ENCODE assay signal across 8 mouse cellular contexts in genomic region chr17:35064378-35064877, GRCm38 (mm10). TPM values are rescaled to one million over a fixed set of nuclear protein-coding genes. Genes with fewer than 3 reads are reported as not detected.
A peak's percentile ranks its signal among the peaks of the same experiment; 100 is the strongest.
DNase-seq lines count a peak whose midpoint lies in the region; ATAC-seq and TF ChIP-seq lines count a peak whose summit lies in the region.

No protein-coding gene starts in this region.

- no peak for ATAC-seq in heart, postnatal 0 days (ENCODE audit: insufficient read depth, low read depth)
- no peak for ATAC-seq in embryonic facial prominence, embryonic 13.5 days (ENCODE audit: insufficient number of reproducible peaks, insufficient read depth, low FRiP score, low TSS enrichment, low read depth)
- ATAC-seq in limb, embryonic 15.5 days (ENCODE audit: insufficient number of reproducible peaks, low FRiP score, low TSS enrichment, low read depth), result no peak

- H3K4me2 ChIP-seq in heart, postnatal 0 days (ENCODE audit: low read depth, low read length), result peak overlapping the region; percentile 53
- peak overlapping the region; percentile 66 for H3K4me2 ChIP-seq in embryonic facial prominence, embryonic 13.5 days
- peak overlapping the region; percentile 42 for H3K4me2 ChIP-seq in limb, embryonic 15.5 days

- H3K36me3 ChIP-seq in heart, postnatal 0 days (replicated peaks; ENCODE audit: control insufficient read depth, insufficient read depth, low read length), result peaks cover 22% of the 10 kb centered on the region
- H3K36me3 ChIP-seq in embryonic facial prominence, embryonic 13.5 days, result peaks cover 32% of the 10 kb centered on the region
- H3K36me3 ChIP-seq in limb, embryonic 15.5 days, result peaks cover 22% of the 10 kb centered on the region

- H3K9me3 ChIP-seq in heart, postnatal 0 days (replicated peaks; ENCODE audit: control insufficient read depth, low read length), result no peaks in the 10 kb centered on the region
- H3K9me3 ChIP-seq in embryonic facial prominence, embryonic 13.5 days, result no peaks in the 10 kb centered on the region
- H3K9me3 ChIP-seq in limb, embryonic 15.5 days, result no peaks in the 10 kb centered on the region

- peaks cover 44% of the 10 kb centered on the region for H3K27me3 ChIP-seq in heart, postnatal 0 days (ENCODE audit: control insufficient read depth, insufficient read depth, low read length)
- peaks cover 56% of the 10 kb centered on the region for H3K27me3 ChIP-seq in embryonic facial prominence, embryonic 13.5 days
- H3K27me3 ChIP-seq in limb, embryonic 15.5 days, result peaks cover 51% of the 10 kb centered on the region

- no peak for TF ChIP-seq EP300 in heart, postnatal 0 days (IDR thresholded peaks at IDR 0.05; ENCODE audit: low read depth)

- WGBS in heart, postnatal 0 days, result 37% methylated on average over 10 of the region's 10 CpGs
- 27% methylated on average over 10 of the region's 10 CpGs for WGBS in embryonic facial prominence, embryonic 13.5 days
- WGBS in limb, embryonic 15.5 days, result 28% methylated on average over 10 of the region's 10 CpGs

- H3K9ac ChIP-seq in heart, postnatal 0 days (replicated peaks; ENCODE audit: low read depth, low read length), result no peak overlapping the region
- peak overlapping the region; percentile 58; the same call in 1 of the 2 replicates for H3K9ac ChIP-seq in embryonic facial prominence, embryonic 13.5 days
- H3K9ac ChIP-seq in limb, embryonic 15.5 days, result no peak overlapping the region

- peak overlapping the region; percentile 28 for H3K4me3 ChIP-seq in heart, postnatal 0 days (ENCODE audit: low read depth, low read length)
- H3K4me3 ChIP-seq in brown adipose tissue, adult 24 weeks (ENCODE audit: insufficient read depth, low read depth, low read length), result 0 out of 2 replicates have a peak overlapping the region, but pooled peaks have one; percentile 42
- peak overlapping the region; percentile 41 for H3K4me3 ChIP-seq in embryonic facial prominence, embryonic 13.5 days
- peak overlapping the region; percentile 31; the same call in 1 of the 2 replicates for H3K4me3 ChIP-seq in limb, embryonic 15.5 days

- intact Hi-C loops in heart, postnatal 14 days (cut with DNase I), result no loop called here

- no peak for DNase-seq in heart, postnatal 0 days (ENCODE audit: low spot score)
- no peak for DNase-seq in heart, postnatal 14 days
- no peak for DNase-seq in spleen, postnatal 36 days (ENCODE audit: low spot score in 2 of 2)
- DNase-seq in right cerebral cortex, postnatal 36 days (ENCODE audit: low spot score in 2 of 2), result no peak
- no peak for DNase-seq in adrenal gland, adult 18-20 months (ENCODE audit: low spot score in 2 of 2)

- H3K27ac ChIP-seq in heart, postnatal 0 days (ENCODE audit: low read depth), result no peak overlapping the region
- H3K27ac ChIP-seq in brown adipose tissue, adult 24 weeks (replicated peaks; ENCODE audit: low read depth, low read length), result no peak overlapping the region
- H3K27ac ChIP-seq in embryonic facial prominence, embryonic 13.5 days, result peak overlapping the region; percentile 45; the same call in 1 of the 2 replicates
- peak overlapping the region; percentile 61 for H3K27ac ChIP-seq in limb, embryonic 15.5 days

- no peak for TF ChIP-seq CTCF in heart, postnatal 0 days (IDR thresholded peaks at IDR 0.05; ENCODE audit: low read depth)

- peaks cover 14% of the 10 kb centered on the region for H3K4me1 ChIP-seq in heart, postnatal 0 days (ENCODE audit: control insufficient read depth, insufficient read depth)
- H3K4me1 ChIP-seq in brown adipose tissue, adult 24 weeks (ENCODE audit: control insufficient read depth, insufficient read depth, insufficient read length, low read length), result no peaks in the 10 kb centered on the region
- peaks cover 34% of the 10 kb centered on the region for H3K4me1 ChIP-seq in embryonic facial prominence, embryonic 13.5 days
- H3K4me1 ChIP-seq in limb, embryonic 15.5 days, result peaks cover 35% of the 10 kb centered on the region

RNA-seq across cellular contexts. Expression of gene Ly6g6c, which starts 0.8 kb away (rescaled TPM):
- total RNA-seq in heart, postnatal 0 days (2014; rRNA removed; ENCODE audit: low replicate concordance), result not detected in 2 replicates
- polyA plus RNA-seq in heart, postnatal 0 days (2015; fragmentation: Nextera tagmentation; extraction: Ambion mirVana), result not detected in 2 replicates
- total RNA-seq in heart, postnatal 14 days (2021), result not detected
- not detected in 2 replicates for polyA plus RNA-seq in brown adipose tissue, adult 24 weeks (2012; ENCODE audit: insufficient read depth, insufficient read length, missing spikeins)
- polyA plus RNA-seq in embryonic facial prominence, embryonic 13.5 days (2015; fragmentation: Nextera tagmentation; extraction: Ambion mirVana), result 0.87 and 1.0 TPM in 2 replicates
- 181 and 203 TPM in 2 replicates for polyA plus RNA-seq in limb, embryonic 15.5 days (2015; fragmentation: Nextera tagmentation; extraction: Ambion mirVana)
- not detected for total RNA-seq in adrenal gland, adult 18-20 months (2021)

RNA-seq across cellular contexts. Expression of gene Mpig6b, which starts 1.6 kb away (rescaled TPM):
- total RNA-seq in heart, postnatal 0 days (2014; rRNA removed; ENCODE audit: low replicate concordance), result 0.15 TPM in 1 of 2 replicates, not detected in the other
- 0.15 and 0.16 TPM in 2 replicates for polyA plus RNA-seq in heart, postnatal 0 days (2015; fragmentation: Nextera tagmentation; extraction: Ambion mirVana)
- total RNA-seq in heart, postnatal 14 days (2021), result under 1 TPM; 0.61 to 0.74 TPM
- polyA plus RNA-seq in brown adipose tissue, adult 24 weeks (2012; ENCODE audit: insufficient read depth, insufficient read length, missing spikeins), result not detected in 2 replicates
- polyA plus RNA-seq in embryonic facial prominence, embryonic 13.5 days (2015; fragmentation: Nextera tagmentation; extraction: Ambion mirVana), result 0.77 and 0.89 TPM in 2 replicates
- polyA plus RNA-seq in limb, embryonic 15.5 days (2015; fragmentation: Nextera tagmentation; extraction: Ambion mirVana), result 1.0 and 1.4 TPM in 2 replicates
- under 1 TPM; 0.13 to 0.22 TPM for total RNA-seq in adrenal gland, adult 18-20 months (2021)

RNA-seq across cellular contexts. Expression of gene Ddah2, which starts 5.6 kb away (rescaled TPM):
- 97.1 and 114 TPM in 2 replicates for total RNA-seq in heart, postnatal 0 days (2014; rRNA removed; ENCODE audit: low replicate concordance)
- 128 and 130 TPM in 2 replicates for polyA plus RNA-seq in heart, postnatal 0 days (2015; fragmentation: Nextera tagmentation; extraction: Ambion mirVana)
- 10 to 100 TPM; 49.3 to 50.0 TPM for total RNA-seq in heart, postnatal 14 days (2021)
- polyA plus RNA-seq in brown adipose tissue, adult 24 weeks (2012; ENCODE audit: insufficient read depth, insufficient read length, missing spikeins), result 9.4 and 11.6 TPM in 2 replicates
- polyA plus RNA-seq in embryonic facial prominence, embryonic 13.5 days (2015; fragmentation: Nextera tagmentation; extraction: Ambion mirVana), result 358 and 374 TPM in 2 replicates
- polyA plus RNA-seq in limb, embryonic 15.5 days (2015; fragmentation: Nextera tagmentation; extraction: Ambion mirVana), result 321 and 336 TPM in 2 replicates
- 10 to 100 TPM in 1 of 2 experiments, 1 to 10 TPM in 1; 9.1 to 17.0 TPM for total RNA-seq in adrenal gland, adult 18-20 months (2021)

RNA-seq across cellular contexts. Expression of gene Ly6g6e, which starts 12.3 kb away (rescaled TPM):
- total RNA-seq in heart, postnatal 0 days (2014; rRNA removed; ENCODE audit: low replicate concordance), result 1.6 TPM in 1 of 2 replicates, not detected in the other
- 0.22 and 0.32 TPM in 2 replicates for polyA plus RNA-seq in heart, postnatal 0 days (2015; fragmentation: Nextera tagmentation; extraction: Ambion mirVana)
- total RNA-seq in heart, postnatal 14 days (2021), result not detected
- polyA plus RNA-seq in brown adipose tissue, adult 24 weeks (2012; ENCODE audit: insufficient read depth, insufficient read length, missing spikeins), result not detected in 2 replicates
- 4.3 and 4.9 TPM in 2 replicates for polyA plus RNA-seq in embryonic facial prominence, embryonic 13.5 days (2015; fragmentation: Nextera tagmentation; extraction: Ambion mirVana)
- 50.6 and 53.7 TPM in 2 replicates for polyA plus RNA-seq in limb, embryonic 15.5 days (2015; fragmentation: Nextera tagmentation; extraction: Ambion mirVana)
- total RNA-seq in adrenal gland, adult 18-20 months (2021), result not detected

RNA-seq across cellular contexts. Expression of gene Ly6g6d, which starts 13.4 kb away (rescaled TPM):
- 3.8 TPM in 1 of 2 replicates, not detected in the other for total RNA-seq in heart, postnatal 0 days (2014; rRNA removed; ENCODE audit: low replicate concordance)
- 3.0 and 3.3 TPM in 2 replicates for polyA plus RNA-seq in heart, postnatal 0 days (2015; fragmentation: Nextera tagmentation; extraction: Ambion mirVana)
- 1 to 10 TPM in 1 of 2 experiments, under 1 TPM in 1; 0.67 to 3.3 TPM for total RNA-seq in heart, postnatal 14 days (2021)
- 3.0 TPM in 1 of 2 replicates, not detected in the other for polyA plus RNA-seq in brown adipose tissue, adult 24 weeks (2012; ENCODE audit: insufficient read depth, insufficient read length, missing spikeins)
- 0.77 and 1.3 TPM in 2 replicates for polyA plus RNA-seq in embryonic facial prominence, embryonic 13.5 days (2015; fragmentation: Nextera tagmentation; extraction: Ambion mirVana)
- polyA plus RNA-seq in limb, embryonic 15.5 days (2015; fragmentation: Nextera tagmentation; extraction: Ambion mirVana), result 1.1 and 2.4 TPM in 2 replicates
- not detected for total RNA-seq in adrenal gland, adult 18-20 months (2021)

Comparison
In these comparisons a context has a peak if more than half of its experiments do, and no peak if none do; other contexts are left out.
1. H3K27ac ChIP-seq: peak in embryonic facial prominence, embryonic 13.5 days (single experiment) and limb, embryonic 15.5 days (single experiment); none in heart, postnatal 0 days (single experiment) and brown adipose tissue, adult 24 weeks (single experiment).
2. RNA of gene Ly6g6c, which starts 0.8 kb away (polyA plus RNA-seq): 181 to 203 TPM in limb, embryonic 15.5 days; 0.87 to 1.0 TPM in embryonic facial prominence, embryonic 13.5 days, not detected in brown adipose tissue, adult 24 weeks and not detected in heart, postnatal 0 days; every median in the first group is over 10 times any median in the second.
3. RNA of gene Ddah2, which starts 5.6 kb away (polyA plus RNA-seq): 358 to 374 TPM in embryonic facial prominence, embryonic 13.5 days, 321 to 336 TPM in limb, embryonic 15.5 days and 128 to 130 TPM in heart, postnatal 0 days; 9.4 to 11.6 TPM in brown adipose tissue, adult 24 weeks; every median in the first group is over 10 times any median in the second.
4. Peak in every context shown above with its lines, with median percentiles within 50 percentile points of each other: H3K4me2 ChIP-seq and H3K4me3 ChIP-seq.